Mouse (Mus musculus): ENCODE data around the gene Fbxl15. TPM values are rescaled to one million over a fixed set of nuclear protein-coding genes. Genes with fewer than 3 reads are reported as not detected.

The Fbxl15 gene
- polyA plus RNA-seq, 1 experiment: 42.8 TPM

DNA sequence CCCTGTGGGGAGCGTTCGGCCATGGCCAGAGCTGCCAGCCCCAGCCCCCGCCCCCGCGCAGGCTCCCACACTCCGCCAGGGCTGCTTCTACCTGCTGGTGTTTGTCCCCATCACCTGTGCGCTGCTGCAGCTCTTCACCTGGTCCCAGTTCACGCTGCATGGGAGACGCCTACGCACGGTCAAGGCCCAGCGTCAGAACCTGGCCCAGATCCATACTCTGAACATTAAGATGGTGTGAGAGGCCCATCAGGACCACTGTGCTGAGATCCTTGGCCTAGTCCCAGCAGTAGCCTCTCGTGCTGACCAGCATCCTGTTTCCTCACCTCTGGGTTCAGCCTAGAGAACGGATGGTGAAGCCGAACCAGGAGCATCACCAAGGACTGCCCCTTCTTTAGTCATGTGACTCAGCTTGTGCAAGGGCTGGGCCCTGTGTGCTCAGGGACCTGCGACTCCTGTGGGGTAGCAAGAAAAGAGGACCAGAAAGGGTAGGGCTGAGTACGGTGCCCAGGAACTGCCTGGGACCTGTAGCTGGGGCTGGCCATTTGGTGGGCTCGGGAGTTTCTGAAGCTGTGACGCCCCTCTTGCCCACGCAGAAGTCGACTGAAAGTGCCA lies 46.6 kb downstream of the Fbxl15 start:
- no peak for TF ChIP-seq POLR2A (IDR thresholded peaks at IDR 0.05; ENCODE audit: extremely low read depth, insufficient read depth, low read length)
- no peak for TF ChIP-seq CTCF (IDR thresholded peaks at IDR 0.05; ENCODE audit: extremely low read depth, insufficient read depth, low read length)
- H3K4me1 ChIP-seq (ENCODE audit: control insufficient read depth, insufficient read depth, low read length): peaks cover 2% of the 10 kb centered on the region; the same call in 1 of the 2 replicates

GRCm38 (mm10) chr19:46375489-46375888 lies 47.5 kb downstream of the Fbxl15 start:
- Histone ChIP-seq H3K27ac (ENCODE audit: insufficient read depth, low read length) (no peak overlapping the region), H3K4me3 (ENCODE audit: insufficient read depth, low read length) (no peak overlapping the region), H3K4me1 (ENCODE audit: control insufficient read depth, insufficient read depth, low read length) (peaks cover 2% of the 10 kb centered on the region; the same call in 1 of the 2 replicates)
- TF ChIP-seq CTCF (IDR thresholded peaks at IDR 0.05; ENCODE audit: extremely low read depth, insufficient read depth, low read length): no peak
- no peak for TF ChIP-seq POLR2A (IDR thresholded peaks at IDR 0.05; ENCODE audit: extremely low read depth, insufficient read depth, low read length)

More for the DNA sequence above, 46.6 kb downstream of the Fbxl15 start:
- Histone ChIP-seq H3K4me3 (ENCODE audit: insufficient read depth, low read length) (no peak overlapping the region), H3K27ac (ENCODE audit: insufficient read depth, low read length) (no peak overlapping the region)

DNA sequence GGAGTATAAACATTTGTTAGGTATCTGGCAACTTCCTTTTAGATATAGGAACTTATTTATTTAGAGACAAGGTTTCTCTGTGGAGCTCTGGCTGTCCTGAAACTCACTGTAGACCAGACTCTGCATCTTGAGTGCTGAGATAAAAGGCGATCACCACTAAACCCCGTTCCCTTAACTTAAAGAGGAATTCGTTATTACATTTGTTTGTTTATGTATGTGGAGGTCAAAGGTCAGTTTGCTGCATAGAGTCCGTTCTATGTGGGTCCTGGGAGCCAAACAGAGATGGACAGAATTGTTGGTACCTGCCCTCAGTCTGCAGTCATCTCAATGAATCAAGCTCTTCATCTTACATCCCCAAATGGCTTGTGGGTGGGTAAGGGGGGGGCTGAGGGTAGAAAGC lies 47.9 kb downstream of the Fbxl15 start:
- Histone ChIP-seq H3K4me3 (ENCODE audit: insufficient read depth, low read length) (no peak overlapping the region), H3K27ac (ENCODE audit: insufficient read depth, low read length) (no peak overlapping the region), H3K4me1 (ENCODE audit: control insufficient read depth, insufficient read depth, low read length) (peaks cover 2% of the 10 kb centered on the region; the same call in 1 of the 2 replicates)
- TF ChIP-seq CTCF (IDR thresholded peaks at IDR 0.05; ENCODE audit: extremely low read depth, insufficient read depth, low read length): no peak
- TF ChIP-seq POLR2A (IDR thresholded peaks at IDR 0.05; ENCODE audit: extremely low read depth, insufficient read depth, low read length): 0 out of 2 replicates have a peak, but pooled peaks have one; percentile 7

Other genes starting within 250 kb of the Fbxl15 start
- not detected in 2 replicates for gene Elovl3, start 196.3 kb upstream of the Fbxl15 start, polyA plus RNA-seq (2012; rRNA removed)
- gene Pitx3, start 179.9 kb upstream of the Fbxl15 start, polyA plus RNA-seq (2012; rRNA removed): 0.06 TPM in 1 of 2 replicates, not detected in the other
- 68.7 and 74.1 TPM in 2 replicates for gene Gbf1, start 175.7 kb upstream of the Fbxl15 start, polyA plus RNA-seq (2012; rRNA removed)
- gene Nfkb2, start 23.9 kb upstream of the Fbxl15 start, polyA plus RNA-seq (2012; rRNA removed): 2.4 and 2.8 TPM in 2 replicates
- gene Psd, start 1.0 kb upstream of the Fbxl15 start, polyA plus RNA-seq (2012; rRNA removed): 617 and 701 TPM in 2 replicates
- 233 and 235 TPM in 2 replicates for gene Cuedc2, start 10.5 kb downstream of the Fbxl15 start, polyA plus RNA-seq (2012; rRNA removed)
- 35.9 and 40.5 TPM in 2 replicates for gene Mfsd13a, start 12.9 kb downstream of the Fbxl15 start, polyA plus RNA-seq (2012; rRNA removed)
- gene 2310034G01Rik, start 22.1 kb downstream of the Fbxl15 start, polyA plus RNA-seq (2012; rRNA removed): 1.7 and 2.4 TPM in 2 replicates
- gene Actr1a, start 67.6 kb downstream of the Fbxl15 start, polyA plus RNA-seq (2012; rRNA removed): 183 and 188 TPM in 2 replicates
- 9.5 and 10.0 TPM in 2 replicates for gene Sufu, start 68.7 kb downstream of the Fbxl15 start, polyA plus RNA-seq (2012; rRNA removed)
- gene Trim8, start 173.5 kb downstream of the Fbxl15 start, polyA plus RNA-seq (2012; rRNA removed): 44.7 and 47.1 TPM in 2 replicates
- gene Arl3, start 245.0 kb downstream of the Fbxl15 start, polyA plus RNA-seq (2012; rRNA removed): 213 and 216 TPM in 2 replicates
- gene Sfxn2, start 245.2 kb downstream of the Fbxl15 start, polyA plus RNA-seq (2012; rRNA removed): 5.1 and 5.5 TPM in 2 replicates

Data from cortical plate, adult 2 months (tissue).